Mouse (Mus musculus) kidney, postnatal 4 days (tissue): Measurements from ENCODE around the gene Ing2.

Source experiments
- DNase-seq, 2 experiments: peaks; one replicate each; pipeline ENCODE4 v3.0.0; 2021; ENCODE audit warnings: mixed read lengths in 2 of 2

Ing2 gene

GRCm38 (mm10) chr8:47674777-47675710 is at the start of gene Ing2:
Ing2 (minus strand) TSS chr8:47675556.
- peak; percentile 100 for DNase-seq

DNA sequence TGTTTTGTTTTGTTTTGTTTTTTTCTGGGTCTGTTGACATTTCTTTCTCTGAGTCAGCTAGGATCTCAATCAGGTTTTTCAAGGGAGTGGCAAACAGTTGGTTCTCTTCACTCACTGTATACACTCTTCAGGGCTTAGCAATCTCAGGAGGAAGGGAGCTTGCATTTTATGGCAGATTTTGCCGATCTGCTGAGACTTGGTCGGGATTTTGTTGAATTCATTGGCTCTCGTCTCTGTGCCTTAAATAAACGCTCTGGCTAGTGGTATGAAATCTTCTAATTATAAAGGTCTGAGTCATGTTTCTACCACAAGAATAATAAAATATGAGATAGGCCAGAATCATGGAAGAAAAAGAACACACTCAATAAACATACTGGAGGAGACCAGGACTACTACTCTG is 46.3 kb upstream of the Ing2 start:
- no peak for DNase-seq

GRCm38 (mm10) chr8:47718641-47719040 is 43.3 kb upstream of the Ing2 start:
- no peak for DNase-seq

- peak; percentile 97 to 98 for DNase-seq
Observed at GRCm38 (mm10) chr8:47713761-47714745, 38.7 kb upstream of the Ing2 start, which contains the start of gene Cdkn2aip. Cdkn2aip (minus strand) TSS chr8:47713932.

- DNase-seq, result no peak
Observed at GRCm38 (mm10) chr8:47713171-47713663, 37.9 kb upstream of the Ing2 start.

DNA sequence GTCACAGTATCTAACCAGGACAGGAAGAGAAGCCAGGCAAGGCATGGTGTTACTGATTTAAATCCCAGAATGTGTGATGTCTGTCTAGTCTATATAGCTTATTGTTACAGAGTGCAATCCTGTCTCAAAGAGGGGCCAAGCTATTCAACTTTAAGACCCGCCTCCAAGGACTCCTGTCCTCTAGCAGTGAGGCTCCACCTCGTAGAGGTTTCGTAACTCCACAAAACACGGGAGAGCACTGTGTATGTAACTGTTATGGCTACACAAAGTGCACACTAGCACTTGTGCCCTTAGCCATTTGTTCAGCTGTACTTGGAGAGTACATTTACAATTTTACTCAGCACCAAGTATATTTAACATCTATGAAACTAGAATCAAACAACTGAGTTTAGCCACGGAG is 32.8 kb upstream of the Ing2 start:
- no peak for DNase-seq

- DNase-seq, result peak in 1 of 2 experiments; percentile 24
Observed at GRCm38 (mm10) chr8:47706746-47707145, 31.4 kb upstream of the Ing2 start.

DNA sequence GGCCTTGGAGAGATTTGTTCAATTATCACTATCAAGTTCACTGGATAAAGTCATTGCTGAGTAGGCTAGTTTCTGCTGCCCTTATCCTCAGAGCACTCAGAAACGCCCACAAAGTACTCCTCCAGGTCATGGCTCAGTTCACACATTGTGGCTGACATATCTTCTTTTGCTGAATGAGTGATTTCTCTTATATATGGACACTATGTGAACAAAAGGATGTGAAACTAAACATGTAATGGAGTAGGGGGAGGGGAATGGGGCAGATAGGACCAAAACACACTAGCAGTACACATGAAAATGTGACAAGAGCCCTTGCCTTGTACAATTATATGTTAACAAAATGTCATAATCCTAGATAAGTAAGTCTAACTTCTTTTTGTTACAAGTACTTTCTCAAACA is 27.0 kb upstream of the Ing2 start:
- no peak for DNase-seq

GRCm38 (mm10) chr8:47697696-47698095 is 22.3 kb upstream of the Ing2 start:
- no peak for DNase-seq

GRCm38 (mm10) chr8:47695431-47696105 is 20.2 kb upstream of the Ing2 start:
- no peak for DNase-seq

DNA sequence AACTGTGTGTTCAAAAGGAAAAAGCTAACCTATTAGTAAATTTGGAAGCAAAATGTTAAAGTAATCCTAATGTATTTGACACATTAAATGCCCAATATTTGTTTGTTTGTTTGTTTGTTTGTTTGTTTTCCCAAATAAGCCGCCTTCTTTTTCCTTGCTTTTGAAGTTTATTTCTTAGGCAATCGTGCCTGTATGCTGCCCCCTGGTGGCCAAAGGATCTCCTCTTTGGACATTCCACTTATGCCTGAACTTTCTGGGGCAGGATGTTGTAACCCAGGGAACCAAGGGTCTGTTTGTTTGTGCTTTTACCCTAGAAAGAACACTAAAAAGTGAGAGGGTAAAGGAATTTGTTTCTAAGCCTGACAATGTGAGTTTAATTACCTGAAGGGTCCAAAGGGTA is 17.8 kb upstream of the Ing2 start:
- peak; percentile 94 to 95 for DNase-seq

GRCm38 (mm10) chr8:47691831-47692230 is 16.5 kb upstream of the Ing2 start:
- DNase-seq, result no peak

DNA sequence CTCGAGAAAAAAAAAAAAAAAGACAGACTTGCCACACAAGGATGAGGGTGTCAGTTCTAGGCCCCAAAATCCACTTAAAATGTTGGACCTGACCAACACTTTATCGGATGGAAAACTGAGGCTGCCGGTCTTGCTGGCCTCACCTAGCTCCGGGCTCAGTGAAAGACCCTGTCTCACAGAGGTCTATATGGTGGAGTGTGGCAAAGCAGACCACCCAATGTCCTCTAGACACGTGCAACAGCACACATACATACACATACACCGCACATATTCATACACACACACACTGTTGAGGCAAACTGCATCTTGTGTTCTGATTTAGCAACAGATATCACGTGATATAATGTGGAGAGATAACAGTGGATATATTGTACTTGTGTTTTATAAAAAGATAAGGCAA is 15.9 kb upstream of the Ing2 start:
- DNase-seq, result no peak

DNA sequence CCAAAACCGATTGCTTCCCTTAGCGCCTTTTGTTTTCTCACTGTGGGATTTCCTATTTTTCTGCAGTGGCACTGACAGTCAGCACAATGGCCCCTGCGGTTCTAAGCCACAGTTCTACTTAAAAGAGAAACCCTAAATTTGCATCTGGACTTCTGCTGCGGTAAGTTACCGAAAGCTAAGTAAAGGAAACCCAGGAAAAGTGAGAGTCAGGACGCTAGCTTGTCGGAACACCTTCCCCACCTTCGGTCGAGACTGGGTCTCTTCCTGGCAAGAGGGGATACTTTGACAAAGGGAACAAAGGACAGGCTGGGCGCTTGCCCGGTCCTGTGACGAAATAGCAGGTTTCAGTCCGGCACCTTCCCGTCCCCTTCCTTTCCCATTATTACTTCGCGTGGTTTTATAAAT is 15.3 kb upstream of the Ing2 start:
- peak; percentile 21 to 34 for DNase-seq

DNA sequence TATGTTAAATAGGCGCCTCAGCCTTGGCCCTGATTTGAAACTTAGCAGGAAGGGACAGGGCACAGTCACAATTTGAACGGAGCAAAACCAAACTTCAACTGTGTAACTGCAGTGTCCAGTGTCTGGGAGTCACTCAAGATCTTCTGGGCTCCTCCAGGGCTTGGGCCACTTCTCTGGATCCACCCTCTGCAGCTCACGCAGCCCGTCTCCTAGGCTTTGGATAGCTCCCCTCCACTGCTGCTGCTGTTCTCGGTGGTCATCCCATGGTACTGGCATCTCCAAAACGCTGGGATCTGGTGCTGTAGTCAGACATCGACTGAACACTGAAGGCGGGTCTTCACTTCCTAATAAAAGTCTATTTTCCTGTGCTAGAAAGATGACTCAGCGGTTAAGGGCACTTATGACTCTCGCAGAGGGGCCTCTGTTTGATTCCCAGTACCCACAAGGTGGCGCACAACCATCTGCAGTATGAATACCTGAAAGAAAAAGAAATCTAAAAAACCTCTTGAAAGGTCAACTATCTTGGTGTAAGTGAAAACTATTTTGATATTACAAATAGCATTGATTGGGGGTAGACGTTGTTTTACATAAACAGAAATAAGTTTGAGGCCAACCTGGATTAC is 14.5 kb upstream of the Ing2 start:
- DNase-seq, result peak; percentile 46 to 60

DNA sequence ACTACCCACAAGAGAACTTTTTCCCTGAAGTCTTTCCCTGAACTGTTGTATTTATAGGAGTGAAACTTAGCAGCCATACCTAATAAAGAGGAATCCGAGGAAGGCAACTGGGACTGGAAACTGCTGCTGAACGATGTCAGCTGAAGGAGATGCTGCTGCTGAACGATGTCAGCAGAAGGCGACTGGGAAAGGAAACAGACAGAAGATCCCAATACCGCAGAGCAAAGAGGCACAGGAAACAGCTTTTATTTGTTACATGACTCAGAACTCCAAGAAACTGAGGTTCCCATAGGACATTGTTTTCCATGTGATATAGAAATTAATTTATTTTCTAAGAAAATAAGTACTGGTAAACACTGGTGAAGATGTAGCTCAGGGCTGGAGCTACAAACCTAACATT is 9.1 kb upstream of the Ing2 start:
- DNase-seq, result no peak

GRCm38 (mm10) chr8:47683994-47684393 is 8.6 kb upstream of the Ing2 start:
- no peak for DNase-seq

DNA sequence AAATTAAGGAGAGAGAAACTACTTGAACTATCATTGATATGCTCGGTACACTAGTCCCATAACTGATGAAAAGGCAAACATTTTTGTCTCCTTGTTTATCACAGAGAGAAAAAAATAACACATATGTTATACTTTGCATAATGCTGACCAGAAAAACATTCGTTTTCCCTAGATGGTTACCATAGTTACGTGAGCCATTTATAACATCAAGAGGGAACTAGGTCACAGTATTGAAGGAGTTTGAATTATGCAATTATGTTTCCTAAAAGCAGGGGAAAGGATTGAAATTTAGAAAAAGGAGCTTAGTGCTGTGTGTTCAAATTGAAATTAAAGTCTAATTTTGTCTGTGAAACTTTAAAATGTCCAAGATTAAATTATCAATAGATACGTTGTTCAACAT is 5.0 kb upstream of the Ing2 start:
- DNase-seq, result no peak

GRCm38 (mm10) chr8:47679603-47680002 is 4.2 kb upstream of the Ing2 start:
- no peak for DNase-seq

GRCm38 (mm10) chr8:47676631-47677030 is 1.3 kb upstream of the Ing2 start:
- no peak for DNase-seq

- DNase-seq, result peak in 1 of 2 experiments; percentile 18
Observed at GRCm38 (mm10) chr8:47676224-47676623, 868 bp upstream of the Ing2 start.

DNA sequence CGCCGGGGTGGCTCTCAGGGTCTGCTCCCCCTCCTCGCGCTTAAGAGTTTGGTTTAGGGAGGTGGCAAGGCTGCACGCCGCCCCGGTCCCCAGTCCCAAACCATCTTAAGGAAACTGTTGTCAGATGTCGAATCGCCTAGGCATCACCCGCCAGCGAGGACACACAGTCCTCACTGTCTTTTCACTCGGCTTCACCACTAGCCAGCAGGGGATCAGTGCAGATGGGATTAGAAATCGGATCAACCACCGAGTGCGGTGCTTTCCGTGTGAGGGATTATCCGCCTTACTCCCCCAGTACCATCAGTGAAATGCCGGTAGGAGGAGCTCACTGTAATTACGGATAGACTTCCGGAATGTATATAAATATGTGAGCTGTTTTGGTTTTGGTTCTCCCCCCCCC is 430 bp upstream of the Ing2 start:
- no peak for DNase-seq
